Mouse (Mus musculus) lung, adult 2 months (tissue): ENCODE measurements around the gene Il1r1.

Experiments used
- CTCF ChIP-seq: fragments of 200-500 bp; IDR thresholded peaks from 2 replicates; pipeline ENCODE4 v1.5.1; 2011; ENCODE audit warnings: mild to moderate bottlenecking, low read length, control low read depth; ENCODE audit not compliant: insufficient read depth
- POLR2A ChIP-seq: fragments of 200-500 bp; IDR thresholded peaks from 2 replicates; pipeline ENCODE4 v1.6.1; 2011; ENCODE audit warnings: low read depth, mild to moderate bottlenecking, control low read depth, low read length, borderline replicate concordance; ENCODE audit errors: extremely low read depth

- TF ChIP-seq POLR2A (no peak), CTCF (no peak)
Observed at GRCm38 (mm10) chr1:40361596-40361995, 136.7 kb downstream of the Il1r1 start.
